Mouse (Mus musculus): ENCODE measurements at regions not wholly inside any gene's neighbourhood (a gene's known extent, or its start where the extent isn't known, plus 50 kb on each side); places are given as distances from the start of the nearest gene placed in this dataset.
A peak's percentile ranks its signal among the peaks of the same experiment; 100 is the strongest.

GRCm38 (mm10) chr11:112140495-112140894 lies 641.5 kb upstream of the Sox9 start:
- no peak for DNase-seq

GRCm38 (mm10) chr11:112140912-112141311 lies 641.1 kb upstream of the Sox9 start:
- no peak for DNase-seq

DNA sequence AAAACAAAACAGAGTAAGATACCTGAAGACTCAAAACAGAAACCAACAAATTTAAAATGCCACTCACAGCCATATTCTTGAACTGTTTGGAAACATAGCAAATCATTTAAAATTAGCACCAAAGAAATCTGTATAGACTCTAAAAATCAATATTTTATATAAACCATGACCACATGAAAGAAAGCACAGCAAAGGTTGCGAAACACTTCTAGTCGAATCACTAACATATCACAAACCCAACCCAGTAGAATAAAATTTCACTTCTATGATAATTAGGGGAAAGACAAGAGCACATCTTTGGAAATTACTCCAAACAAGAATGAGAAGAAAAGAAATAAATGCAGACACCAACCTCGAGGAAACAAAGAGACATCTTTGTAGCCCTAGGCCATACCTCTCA lies 630.0 kb upstream of the Sox9 start:
- no peak for DNase-seq

GRCm38 (mm10) chr11:112153198-112153597 lies 628.8 kb upstream of the Sox9 start:
- no peak for DNase-seq

- peak; percentile 13 for DNase-seq
Measured at GRCm38 (mm10) chr11:112154712-112155319, 627.2 kb upstream of the Sox9 start.

DNA sequence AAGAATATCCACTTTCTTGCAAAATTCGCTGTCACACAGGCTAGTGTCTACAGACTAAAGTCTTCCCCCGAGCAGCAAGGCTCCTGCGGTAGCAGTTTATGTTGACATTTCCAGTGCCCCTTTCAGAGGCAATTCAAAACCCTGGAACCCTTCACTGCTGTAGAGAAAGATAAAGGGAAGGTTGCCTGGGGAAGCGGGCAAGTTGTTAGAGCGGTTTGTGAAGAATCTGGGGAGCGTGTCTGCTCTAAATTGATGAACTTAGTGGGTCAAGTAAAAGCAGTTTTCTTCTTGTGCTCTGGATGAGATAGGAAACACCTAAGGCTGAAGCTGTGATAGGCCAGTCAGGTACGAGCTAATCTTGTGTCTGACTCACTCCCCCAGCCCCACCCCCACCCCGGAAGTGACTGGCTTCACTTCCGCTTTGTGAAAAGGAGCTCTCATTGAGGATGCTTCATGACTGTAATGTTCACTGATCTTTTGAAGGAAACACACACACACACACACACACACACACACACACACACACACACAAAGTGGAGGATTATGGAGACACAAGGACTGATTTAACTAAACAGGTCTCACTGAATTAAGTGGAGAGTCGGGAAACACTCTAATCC lies 626.6 kb upstream of the Sox9 start:
- no peak for DNase-seq

- DNase-seq, result no peak
Measured at GRCm38 (mm10) chr11:112163681-112164265, 618.3 kb upstream of the Sox9 start.

DNA sequence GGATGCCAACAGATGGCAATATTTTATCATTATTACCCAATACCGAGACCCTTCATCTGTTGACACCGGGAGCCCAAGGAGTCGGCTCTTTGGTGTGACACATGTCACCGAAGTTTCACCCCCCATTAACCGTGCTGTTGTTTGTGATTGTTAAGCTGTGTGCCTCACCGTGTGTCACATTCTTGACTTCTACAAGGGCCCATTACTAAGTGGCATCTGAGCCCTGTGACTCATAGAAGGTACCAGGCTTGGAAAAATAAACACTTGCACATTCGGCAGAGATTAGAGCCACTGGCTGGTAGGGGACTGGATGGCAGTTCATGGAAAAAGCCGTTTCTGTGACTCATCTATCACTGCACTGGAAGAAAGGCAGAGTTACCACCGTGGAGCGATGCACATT lies 608.4 kb upstream of the Sox9 start:
- no peak for DNase-seq

GRCm38 (mm10) chr11:112175302-112175701 lies 606.7 kb upstream of the Sox9 start:
- DNase-seq, result no peak

GRCm38 (mm10) chr11:112180666-112181065 lies 601.4 kb upstream of the Sox9 start:
- DNase-seq, result no peak

DNA sequence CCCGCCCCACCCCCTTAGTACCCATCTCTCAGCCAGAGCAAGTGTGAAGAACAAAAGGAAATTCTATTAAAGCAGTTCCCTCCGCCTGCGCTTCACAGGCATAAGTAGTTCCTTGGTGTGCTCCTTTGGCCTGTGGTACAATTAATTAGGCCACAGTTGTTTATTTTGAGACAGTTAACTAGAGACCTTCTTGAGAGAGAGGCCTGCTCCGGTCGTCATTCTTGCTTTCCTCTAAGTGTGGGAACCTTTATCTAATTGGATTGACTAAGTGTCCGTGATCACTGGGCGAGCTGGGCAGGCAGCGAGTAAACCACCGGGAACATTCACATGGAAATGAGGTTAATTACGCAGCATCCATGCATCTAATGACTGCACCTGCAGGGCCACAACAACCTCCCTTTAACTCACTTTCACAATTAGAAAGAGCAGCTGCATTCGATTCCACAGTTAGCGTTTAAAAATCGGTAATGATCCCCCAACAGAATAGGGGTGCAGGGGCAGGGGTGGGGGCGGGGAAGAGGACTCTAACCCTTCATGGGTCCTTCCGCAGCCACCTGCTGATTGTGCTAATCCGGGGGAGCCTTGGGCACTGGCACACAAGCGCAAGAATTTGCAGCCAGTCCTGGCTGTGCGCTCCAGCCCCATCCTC lies 584.3 kb upstream of the Sox9 start:
- DNase-seq, result no peak

DNA sequence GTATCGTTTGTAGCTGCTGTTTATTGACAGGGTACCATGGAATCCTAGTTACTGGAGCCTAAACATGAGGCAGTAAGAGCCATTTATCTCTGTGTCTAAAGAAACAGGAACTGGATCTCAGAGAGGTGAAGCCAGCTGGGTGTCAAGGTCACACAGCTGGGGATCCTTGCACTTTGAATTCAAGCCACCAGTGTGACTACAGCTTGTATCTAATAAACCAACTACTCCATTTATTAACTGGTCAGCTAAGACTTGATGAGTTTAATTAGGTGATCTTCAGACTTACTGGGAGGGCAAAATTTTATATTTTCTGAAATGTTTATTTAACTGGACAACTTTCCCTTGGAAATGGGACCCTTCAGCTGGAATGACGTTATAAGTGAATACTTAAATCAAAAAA lies 577.5 kb upstream of the Sox9 start:
- peak; percentile 9 for DNase-seq

DNA sequence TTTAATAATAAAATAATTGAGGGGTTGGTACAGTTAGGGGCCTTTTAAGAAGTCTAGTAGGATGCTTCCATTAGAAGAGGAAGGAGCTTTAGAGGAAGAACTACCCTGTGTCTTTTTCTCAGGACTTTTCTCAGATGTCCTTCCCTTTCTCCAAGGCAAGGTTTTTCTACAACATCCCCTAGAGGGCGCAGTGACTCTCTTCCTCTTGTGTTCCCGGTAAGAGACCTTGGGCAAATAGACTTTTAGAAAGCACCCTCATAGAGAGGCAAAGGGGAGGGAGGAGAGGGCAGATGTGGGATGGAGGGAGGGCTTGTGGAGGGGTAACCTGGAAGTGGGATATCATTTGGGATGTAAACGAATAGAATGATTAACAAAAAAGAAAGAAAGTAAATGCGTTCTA lies 572.6 kb upstream of the Sox9 start:
- DNase-seq, result peak; percentile 53

GRCm38 (mm10) chr11:112219046-112219720 lies 562.8 kb upstream of the Sox9 start:
- DNase-seq, result peak; percentile 29

GRCm38 (mm10) chr11:112234492-112235116 lies 547.4 kb upstream of the Sox9 start:
- DNase-seq, result no peak

DNA sequence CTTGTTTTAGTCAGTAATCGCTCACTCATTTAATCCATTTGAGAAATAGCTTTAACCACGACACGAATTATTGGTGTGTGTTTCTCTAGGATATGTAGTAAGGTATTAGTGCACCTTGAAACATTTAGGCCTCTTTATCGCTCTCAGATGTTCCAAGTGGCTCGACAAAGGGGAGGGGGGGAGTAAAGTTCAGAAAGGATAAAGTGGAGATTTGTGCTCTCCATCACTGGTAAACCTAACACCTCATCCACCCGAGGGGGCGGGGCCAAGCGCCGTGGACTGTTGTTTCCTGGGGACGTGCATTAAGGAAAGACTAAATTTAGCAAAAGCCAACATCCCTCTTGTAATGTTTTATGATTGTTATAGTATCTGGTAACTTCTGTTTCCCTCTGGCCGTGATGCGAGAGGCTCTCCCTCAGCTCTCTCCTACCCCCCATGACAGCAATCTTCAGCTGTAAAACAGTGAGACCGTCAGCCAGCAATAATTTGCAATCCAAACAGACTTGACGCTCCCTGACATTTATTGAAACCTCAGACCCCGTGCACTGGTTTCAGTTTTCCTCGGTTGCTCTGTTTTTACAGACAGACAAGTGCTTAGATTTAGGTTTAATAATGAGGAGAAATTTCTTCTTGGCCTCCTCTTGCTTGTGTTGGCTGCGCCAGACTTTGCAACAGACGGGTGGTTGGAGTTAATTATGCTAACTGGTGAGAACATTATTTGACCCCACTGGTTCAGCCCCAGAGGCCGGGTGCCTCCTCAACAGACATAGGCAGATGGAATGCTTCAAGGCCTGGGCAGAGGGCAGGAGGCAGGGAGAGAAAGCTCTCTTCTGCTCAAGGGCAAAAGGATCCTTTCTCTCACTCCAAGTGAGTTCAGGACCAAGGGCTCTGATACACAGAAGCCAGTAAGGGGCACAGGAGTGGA lies 542.8 kb upstream of the Sox9 start:
- DNase-seq, result peak; percentile 3

DNA sequence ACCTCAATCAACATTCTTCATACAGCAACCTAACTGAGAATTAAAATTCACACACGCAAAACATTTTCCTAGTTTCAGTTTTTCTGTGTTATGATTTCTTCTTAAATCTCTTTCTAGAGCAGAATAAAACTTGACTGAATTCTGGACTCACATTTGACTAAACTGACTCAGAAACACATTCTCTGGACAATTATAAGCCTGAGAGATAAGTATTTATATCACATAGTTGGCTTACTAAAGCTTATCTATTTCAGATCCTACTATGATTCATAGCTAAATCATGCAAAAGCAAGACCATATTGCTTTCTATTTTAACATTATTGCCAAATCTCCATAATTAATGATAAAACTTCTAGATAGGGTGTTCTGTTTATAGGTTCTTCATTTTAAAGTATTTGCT lies 529.5 kb upstream of the Sox9 start:
- DNase-seq, result no peak

DNA sequence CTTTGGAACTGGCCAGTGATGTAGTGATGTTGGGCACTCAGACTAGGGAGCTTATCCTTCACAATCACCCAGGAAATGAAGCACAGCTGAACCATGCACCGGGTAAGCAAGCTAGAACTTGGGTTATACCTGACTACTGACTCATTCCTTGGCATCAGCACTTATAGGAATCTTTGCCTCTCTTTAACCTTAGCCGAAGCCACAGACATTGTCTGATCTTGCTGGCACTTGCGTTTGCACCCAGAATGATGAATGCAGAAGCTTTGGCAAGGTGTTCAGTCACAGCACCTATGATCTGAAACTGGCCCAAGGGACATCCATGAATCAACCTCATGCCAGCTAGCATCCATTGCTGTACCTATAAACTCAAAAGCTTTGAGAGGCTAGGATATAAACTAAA lies 529.0 kb upstream of the Sox9 start:
- no peak for DNase-seq

DNA sequence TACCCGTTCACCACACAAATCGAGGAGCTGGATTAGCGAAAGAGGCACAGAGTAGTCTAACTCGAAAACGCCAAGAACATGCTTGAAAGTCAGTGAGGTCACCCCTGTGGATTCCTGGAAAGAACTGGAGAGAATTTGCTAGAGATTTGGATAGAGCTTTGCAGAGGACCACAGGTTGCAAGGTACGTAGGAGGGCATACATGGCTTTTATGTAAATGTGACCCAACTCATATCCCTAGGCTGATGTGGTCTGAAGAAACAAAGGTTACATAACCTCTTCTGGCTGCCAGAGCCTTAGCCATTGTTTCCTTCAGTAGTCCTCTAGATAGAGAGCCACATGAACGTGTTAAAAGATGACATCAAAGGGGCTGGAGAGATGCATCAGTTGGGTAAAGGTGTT lies 525.7 kb upstream of the Sox9 start:
- DNase-seq, result no peak

GRCm38 (mm10) chr11:112264077-112264476 lies 517.9 kb upstream of the Sox9 start:
- no peak for DNase-seq

DNA sequence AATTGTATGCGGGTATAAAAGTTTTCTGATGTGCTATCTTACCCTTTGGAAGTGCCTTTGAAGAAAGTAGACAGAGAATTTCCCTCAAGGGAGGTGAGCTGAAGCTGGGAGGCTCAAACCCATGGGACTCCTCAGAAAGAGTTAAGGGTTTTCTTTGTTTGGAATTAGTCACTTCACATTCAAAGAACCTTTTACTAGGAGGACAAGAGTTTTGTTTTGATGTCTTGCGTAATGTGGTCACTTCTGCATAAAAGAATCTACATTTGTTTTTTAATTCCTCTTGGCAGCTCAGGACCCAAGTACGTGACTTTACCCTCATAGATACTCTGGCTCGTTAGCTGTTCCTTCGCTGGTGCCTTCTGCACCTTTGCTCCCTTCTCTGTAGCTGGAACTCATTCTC lies 511.1 kb upstream of the Sox9 start:
- DNase-seq, result no peak

DNA sequence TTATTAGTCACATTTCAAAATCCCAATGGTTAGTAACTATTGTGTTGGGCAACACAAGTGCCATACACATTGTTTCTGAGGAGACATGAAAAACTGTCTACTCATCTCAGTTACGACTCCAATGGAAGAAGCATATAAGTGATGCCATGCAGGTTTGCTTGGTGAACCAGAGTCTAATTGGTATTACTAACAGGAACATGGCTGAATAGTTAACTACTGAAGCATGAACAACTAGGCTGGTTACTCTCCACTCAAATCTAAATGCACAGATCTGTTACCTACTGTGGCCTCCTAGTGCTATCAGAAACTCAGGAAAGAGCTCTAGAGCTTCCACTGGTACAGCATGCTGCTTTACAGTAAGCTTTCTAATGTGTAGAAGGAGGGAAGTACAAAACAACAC lies 503.5 kb upstream of the Sox9 start:
- DNase-seq, result no peak
